Mouse (Mus musculus): ENCODE results near the gene Elp1. TPM values are rescaled to one million over a fixed set of nuclear protein-coding genes. Genes with fewer than 3 reads are reported as not detected.

Elp1 gene
- polyA plus RNA-seq, 1 experiment from 2014 or later = 51.6 TPM

- H3K9me3 ChIP-seq (ENCODE audit: control insufficient read depth, low read depth, low read length) = no peaks in the 10 kb centered on the region
- H3K4me1 ChIP-seq (ENCODE audit: control insufficient read depth, insufficient read depth, low read length) = no peaks in the 10 kb centered on the region
- WGBS = 87% methylated on average over 3 of the region's 3 CpGs
- no peak overlapping the region for H3K4me2 ChIP-seq (replicated peaks; ENCODE audit: low read depth, low read length)
- H3K9ac ChIP-seq (replicated peaks; ENCODE audit: low read depth, low read length) = no peak overlapping the region
- no peak overlapping the region for H3K4me3 ChIP-seq (ENCODE audit: low read depth, low read length)
- ATAC-seq (ENCODE audit: insufficient number of reproducible peaks, insufficient read depth, low FRiP score, low read depth) = no peak
- H3K27me3 ChIP-seq (ENCODE audit: control insufficient read depth, insufficient read depth, low read length) = no peaks in the 10 kb centered on the region
- no peaks in the 10 kb centered on the region for H3K36me3 ChIP-seq (ENCODE audit: control insufficient read depth, insufficient read depth, low read length)
- H3K27ac ChIP-seq (ENCODE audit: low read length) = no peak overlapping the region
Measured at GRCm38 (mm10) chr4:56717932-56718331, 84.2 kb downstream of the Elp1 start.

- 59% methylated on average over 5 of the region's 5 CpGs for WGBS
- ATAC-seq (ENCODE audit: insufficient number of reproducible peaks, insufficient read depth, low FRiP score, low read depth) = no peak
- Histone ChIP-seq H3K36me3 (ENCODE audit: control insufficient read depth, insufficient read depth, low read length) (no peaks in the 10 kb centered on the region), H3K9ac (replicated peaks; ENCODE audit: low read depth, low read length) (no peak overlapping the region), H3K4me1 (ENCODE audit: control insufficient read depth, insufficient read depth, low read length) (no peaks in the 10 kb centered on the region), H3K9me3 (ENCODE audit: control insufficient read depth, low read depth, low read length) (no peaks in the 10 kb centered on the region), H3K27me3 (ENCODE audit: control insufficient read depth, insufficient read depth, low read length) (no peaks in the 10 kb centered on the region), H3K4me2 (replicated peaks; ENCODE audit: low read depth, low read length) (no peak overlapping the region), H3K27ac (ENCODE audit: low read length) (no peak overlapping the region), H3K4me3 (ENCODE audit: low read depth, low read length) (no peak overlapping the region)
Measured at GRCm38 (mm10) chr4:56716801-56717200, 85.3 kb downstream of the Elp1 start.

- 80% methylated on average over 3 of the region's 3 CpGs for WGBS
Measured at GRCm38 (mm10) chr4:56713155-56713554, 89.0 kb downstream of the Elp1 start.

GRCm38 (mm10) chr4:56702234-56702633 lies 99.9 kb downstream of the Elp1 start:
- no peak overlapping the region for H3K9ac ChIP-seq (replicated peaks; ENCODE audit: low read depth, low read length)
- H3K4me2 ChIP-seq (replicated peaks; ENCODE audit: low read depth, low read length) = no peak overlapping the region
- no peak overlapping the region for H3K27ac ChIP-seq (ENCODE audit: low read length)
- no peaks in the 10 kb centered on the region for H3K36me3 ChIP-seq (ENCODE audit: control insufficient read depth, insufficient read depth, low read length)
- H3K27me3 ChIP-seq (ENCODE audit: control insufficient read depth, insufficient read depth, low read length) = no peaks in the 10 kb centered on the region
- no peak overlapping the region for H3K4me3 ChIP-seq (ENCODE audit: low read depth, low read length)
- WGBS = 30% methylated on average over 10 of the region's 10 CpGs
- H3K9me3 ChIP-seq (ENCODE audit: control insufficient read depth, low read depth, low read length) = no peaks in the 10 kb centered on the region
- no peaks in the 10 kb centered on the region for H3K4me1 ChIP-seq (ENCODE audit: control insufficient read depth, insufficient read depth, low read length)
- no peak for ATAC-seq (ENCODE audit: insufficient number of reproducible peaks, insufficient read depth, low FRiP score, low read depth)

More at GRCm38 (mm10) chr4:56713155-56713554, 89.0 kb downstream of the Elp1 start:
- H3K4me1 ChIP-seq (ENCODE audit: control insufficient read depth, insufficient read depth, low read length) = no peaks in the 10 kb centered on the region
- no peak overlapping the region for H3K9ac ChIP-seq (replicated peaks; ENCODE audit: low read depth, low read length)
- H3K36me3 ChIP-seq (ENCODE audit: control insufficient read depth, insufficient read depth, low read length) = no peaks in the 10 kb centered on the region
- no peak overlapping the region for H3K27ac ChIP-seq (ENCODE audit: low read length)
- H3K4me2 ChIP-seq (replicated peaks; ENCODE audit: low read depth, low read length) = no peak overlapping the region
- no peaks in the 10 kb centered on the region for H3K9me3 ChIP-seq (ENCODE audit: control insufficient read depth, low read depth, low read length)
- no peak overlapping the region for H3K4me3 ChIP-seq (ENCODE audit: low read depth, low read length)
- H3K27me3 ChIP-seq (ENCODE audit: control insufficient read depth, insufficient read depth, low read length) = no peaks in the 10 kb centered on the region
- ATAC-seq (ENCODE audit: insufficient number of reproducible peaks, insufficient read depth, low FRiP score, low read depth) = no peak

Other genes with a start within 250 kb of the Elp1 start
- gene Gm26657, start 62.3 kb downstream of the Elp1 start, polyA plus RNA-seq (2014; fragmentation: Nextera tagmentation; extraction: Ambion mirVana) = not detected in 2 replicates
- gene Actl7b, start 60.9 kb downstream of the Elp1 start, polyA plus RNA-seq (2014; fragmentation: Nextera tagmentation; extraction: Ambion mirVana) = not detected in 2 replicates
- gene Actl7a, start 58.9 kb downstream of the Elp1 start, polyA plus RNA-seq (2014; fragmentation: Nextera tagmentation; extraction: Ambion mirVana) = not detected in 2 replicates
- gene Fam206a, start within 50 bp of the Elp1 start, polyA plus RNA-seq (2014; fragmentation: Nextera tagmentation; extraction: Ambion mirVana) = 18.2 and 20.1 TPM in 2 replicates
- gene Ctnnal1, start 62.9 kb upstream of the Elp1 start, polyA plus RNA-seq (2014; fragmentation: Nextera tagmentation; extraction: Ambion mirVana) = 26.5 and 26.7 TPM in 2 replicates
- gene Tmem245, start 145.1 kb upstream of the Elp1 start, polyA plus RNA-seq (2014; fragmentation: Nextera tagmentation; extraction: Ambion mirVana) = 10.6 and 11.8 TPM in 2 replicates
- gene Frrs1l, start 188.1 kb upstream of the Elp1 start, polyA plus RNA-seq (2014; fragmentation: Nextera tagmentation; extraction: Ambion mirVana) = 1.1 and 1.6 TPM in 2 replicates